Comparison of ENCODE assay signal across 7 mouse cellular contexts in the genomic region with DNA sequence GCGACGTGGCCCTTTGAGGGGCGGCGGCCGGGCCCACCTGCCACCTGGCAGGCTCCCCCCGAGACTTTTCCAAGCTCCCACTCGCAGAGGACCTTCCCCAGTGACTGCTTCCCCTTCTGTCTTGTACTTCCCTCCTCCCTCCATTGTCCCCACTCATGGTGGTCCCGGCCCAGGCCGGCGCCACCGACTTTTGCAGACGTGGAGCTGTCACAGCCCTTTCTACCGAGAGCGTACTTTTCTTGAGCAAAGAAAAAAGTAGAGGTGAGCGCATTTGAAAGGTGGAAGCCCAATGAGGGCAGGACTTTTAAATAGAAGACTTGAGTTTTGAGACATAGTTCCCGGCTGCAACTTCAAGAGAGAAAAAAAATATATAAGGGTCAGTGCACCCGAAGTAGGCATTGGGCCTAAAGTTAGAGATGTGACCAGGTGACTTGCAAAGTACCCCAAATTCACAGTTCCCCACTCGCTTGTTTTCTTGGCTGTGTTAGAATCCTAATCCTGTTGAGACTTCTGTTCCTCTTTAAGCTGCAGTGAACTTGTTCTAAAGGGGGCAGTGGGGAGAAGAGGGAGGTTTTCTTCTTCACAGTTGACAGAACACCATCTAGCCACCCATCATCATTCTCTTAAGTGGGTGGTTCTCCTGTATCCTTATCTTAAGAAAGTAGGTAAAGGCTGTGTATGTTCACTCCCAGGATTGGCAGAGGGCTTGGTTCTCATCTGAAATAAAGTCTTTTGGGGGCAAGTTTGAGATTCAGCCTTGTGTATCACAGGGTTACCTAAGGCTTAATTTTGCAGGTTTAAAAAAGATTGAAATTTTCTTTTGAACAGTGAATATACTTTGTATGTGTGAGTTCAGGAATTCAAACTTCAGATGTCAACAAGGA. TPM values are rescaled to one million over a fixed set of nuclear protein-coding genes. Genes with fewer than 3 reads are reported as not detected.
DNase-seq lines count a peak whose midpoint lies in the region; ATAC-seq and TF ChIP-seq lines count a peak whose summit lies in the region.

No protein-coding gene starts in this region.

- H3K9me3 ChIP-seq in forebrain, postnatal 0 days (ENCODE audit: low read length): no peaks in the 10 kb centered on the region
- no peaks in the 10 kb centered on the region for H3K9me3 ChIP-seq in limb, embryonic 12.5 days
- no peaks in the 10 kb centered on the region for H3K9me3 ChIP-seq in midbrain, postnatal 0 days (ENCODE audit: low read length)

- peak overlapping the region; percentile 80 for H3K9ac ChIP-seq in forebrain, postnatal 0 days
- peak overlapping the region; percentile 98 for H3K9ac ChIP-seq in limb, embryonic 12.5 days (replicated peaks)
- H3K9ac ChIP-seq in midbrain, postnatal 0 days (replicated peaks; ENCODE audit: low read length, poor library complexity, severe bottlenecking): peak overlapping the region; percentile 92

- peak; percentile 16 for DNase-seq in right cerebral cortex, postnatal 4 days
- DNase-seq in right cerebral cortex, postnatal 14 days: no peak
- peak; percentile 41 for DNase-seq in brain, embryonic 14.5 days (ENCODE audit: low read depth)
- peak; percentile 45 for DNase-seq in forebrain, postnatal 0 days
- peak; percentile 6 for DNase-seq in midbrain, postnatal 0 days (ENCODE audit: low spot score)
- no peak for DNase-seq in adrenal gland, postnatal 36 days

- H3K27ac ChIP-seq in forebrain, postnatal 0 days (ENCODE audit: low read depth, low read length): peak overlapping the region; percentile 90
- H3K27ac ChIP-seq in limb, embryonic 12.5 days: peak overlapping the region; percentile 86
- peak overlapping the region; percentile 88 for H3K27ac ChIP-seq in midbrain, postnatal 0 days (ENCODE audit: low read depth, low read length)

- no peaks in the 10 kb centered on the region for H3K27me3 ChIP-seq in forebrain, postnatal 0 days (ENCODE audit: insufficient read depth, low read length)
- no peaks in the 10 kb centered on the region for H3K27me3 ChIP-seq in limb, embryonic 12.5 days
- H3K27me3 ChIP-seq in midbrain, postnatal 0 days (ENCODE audit: insufficient read depth, low read length): no peaks in the 10 kb centered on the region

- H3K4me3 ChIP-seq in forebrain, postnatal 0 days (ENCODE audit: low read depth, low read length): peak overlapping the region; percentile 83
- peak overlapping the region; percentile 93 for H3K4me3 ChIP-seq in limb, embryonic 12.5 days (replicated peaks)
- H3K4me3 ChIP-seq in midbrain, postnatal 0 days (ENCODE audit: low read depth, low read length): peak overlapping the region; percentile 94

- 0 out of 2 replicates have a peak, but pooled peaks have one; percentile 5 for TF ChIP-seq POLR2A in brain, embryonic 14.5 days (IDR thresholded peaks at IDR 0.05; ENCODE audit: borderline replicate concordance, extremely low read depth, insufficient read depth, insufficient read length, poor library complexity, severe bottlenecking)

- peak overlapping the region; percentile 68 for H3K4me2 ChIP-seq in forebrain, postnatal 0 days (ENCODE audit: low read depth)
- H3K4me2 ChIP-seq in limb, embryonic 12.5 days: peak overlapping the region; percentile 81
- peak overlapping the region; percentile 66 for H3K4me2 ChIP-seq in midbrain, postnatal 0 days (ENCODE audit: low read depth, low read length, poor library complexity, severe bottlenecking)

- 1% methylated on average over 15 of the region's 18 CpGs for WGBS in forebrain, postnatal 0 days
- 2% methylated on average over 18 of the region's 18 CpGs for WGBS in limb, embryonic 12.5 days
- under 1% methylated on average over 14 of the region's 18 CpGs for WGBS in midbrain, postnatal 0 days

- H3K4me1 ChIP-seq in forebrain, postnatal 0 days (ENCODE audit: insufficient read depth): peaks cover 19% of the 10 kb centered on the region
- peaks cover 23% of the 10 kb centered on the region for H3K4me1 ChIP-seq in limb, embryonic 12.5 days (replicated peaks)
- H3K4me1 ChIP-seq in midbrain, postnatal 0 days (ENCODE audit: insufficient read depth, low read length): peaks cover 17% of the 10 kb centered on the region; the same call in 1 of the 2 replicates

- H3K36me3 ChIP-seq in forebrain, postnatal 0 days (ENCODE audit: insufficient read depth): peaks cover 8% of the 10 kb centered on the region
- H3K36me3 ChIP-seq in limb, embryonic 12.5 days: peaks cover 17% of the 10 kb centered on the region
- peaks cover 7% of the 10 kb centered on the region; the same call in 1 of the 2 replicates for H3K36me3 ChIP-seq in midbrain, postnatal 0 days (ENCODE audit: insufficient read depth, low read length)

- no peak for TF ChIP-seq CTCF in brain, embryonic 14.5 days (IDR thresholded peaks at IDR 0.05; ENCODE audit: borderline replicate concordance, extremely low read depth, insufficient read depth, insufficient read length)
- TF ChIP-seq CTCF in forebrain, postnatal 0 days (IDR thresholded peaks at IDR 0.05; ENCODE audit: low read depth): no peak
- TF ChIP-seq CTCF in midbrain, postnatal 0 days (IDR thresholded peaks at IDR 0.05): no peak

- peak; percentile 33 for ATAC-seq in forebrain, postnatal 0 days
- peak; percentile 64; the same call in 1 of the 2 replicates for ATAC-seq in limb, embryonic 12.5 days (ENCODE audit: insufficient number of reproducible peaks, insufficient read depth, low FRiP score, low TSS enrichment, low read depth)
- ATAC-seq in midbrain, postnatal 0 days (ENCODE audit: low FRiP score): peak; percentile 46; the same call in 1 of the 2 replicates

RNA-seq across cellular contexts. Expression of a gene that starts 0.9 kb away (rescaled TPM):
- 20.5 and 26.6 TPM in 2 replicates for polyA plus RNA-seq in brain, embryonic 14.5 days (2012; rRNA removed)
- total RNA-seq in forebrain, postnatal 0 days (2014; rRNA removed): 45.7 and 49.5 TPM in 2 replicates
- polyA plus RNA-seq in forebrain, postnatal 0 days (2015; fragmentation: Nextera tagmentation; extraction: Ambion mirVana): 10.0 and 17.4 TPM in 2 replicates
- 70.4 and 73.9 TPM in 2 replicates for polyA plus RNA-seq in limb, embryonic 12.5 days (2016; fragmentation: Nextera tagmentation; extraction: Ambion mirVana)
- 38.0 and 43.8 TPM in 2 replicates for total RNA-seq in midbrain, postnatal 0 days (2014; rRNA removed)
- polyA plus RNA-seq in midbrain, postnatal 0 days (2015; fragmentation: Nextera tagmentation; extraction: Ambion mirVana): 16.0 and 20.4 TPM in 2 replicates
- 10 to 100 TPM; 47.1 to 51.2 TPM for total RNA-seq in adrenal gland, postnatal 36 days (2021)

RNA-seq across cellular contexts. Expression of a gene that starts 59.9 kb away (rescaled TPM):
- polyA plus RNA-seq in brain, embryonic 14.5 days (2012; rRNA removed): 73.0 and 87.3 TPM in 2 replicates
- 62.7 and 70.1 TPM in 2 replicates for total RNA-seq in forebrain, postnatal 0 days (2014; rRNA removed)
- 42.2 and 42.6 TPM in 2 replicates for polyA plus RNA-seq in forebrain, postnatal 0 days (2015; fragmentation: Nextera tagmentation; extraction: Ambion mirVana)
- polyA plus RNA-seq in limb, embryonic 12.5 days (2016; fragmentation: Nextera tagmentation; extraction: Ambion mirVana): 86.0 and 87.8 TPM in 2 replicates
- 54.3 and 61.4 TPM in 2 replicates for total RNA-seq in midbrain, postnatal 0 days (2014; rRNA removed)
- polyA plus RNA-seq in midbrain, postnatal 0 days (2015; fragmentation: Nextera tagmentation; extraction: Ambion mirVana): 28.5 and 33.3 TPM in 2 replicates
- total RNA-seq in adrenal gland, postnatal 36 days (2021): 10 to 100 TPM; 36.5 to 37.1 TPM

Comparison
In these comparisons a context has a peak if more than half of its experiments do, and no peak if none do; other contexts are left out.
1. DNase-seq: peak in right cerebral cortex, postnatal 4 days (single experiment), brain, embryonic 14.5 days (single experiment), forebrain, postnatal 0 days (single experiment) and midbrain, postnatal 0 days (single experiment); none in right cerebral cortex, postnatal 14 days (single experiment) and adrenal gland, postnatal 36 days (0 of 2).
2. Peak in every context shown above with its lines, with median percentiles within 50 percentile points of each other: ATAC-seq, H3K27ac ChIP-seq, H3K4me2 ChIP-seq, H3K4me3 ChIP-seq and H3K9ac ChIP-seq.